Mouse (Mus musculus): Measurements from ENCODE around the gene Hmx2.

Gene Hmx2

DNA sequence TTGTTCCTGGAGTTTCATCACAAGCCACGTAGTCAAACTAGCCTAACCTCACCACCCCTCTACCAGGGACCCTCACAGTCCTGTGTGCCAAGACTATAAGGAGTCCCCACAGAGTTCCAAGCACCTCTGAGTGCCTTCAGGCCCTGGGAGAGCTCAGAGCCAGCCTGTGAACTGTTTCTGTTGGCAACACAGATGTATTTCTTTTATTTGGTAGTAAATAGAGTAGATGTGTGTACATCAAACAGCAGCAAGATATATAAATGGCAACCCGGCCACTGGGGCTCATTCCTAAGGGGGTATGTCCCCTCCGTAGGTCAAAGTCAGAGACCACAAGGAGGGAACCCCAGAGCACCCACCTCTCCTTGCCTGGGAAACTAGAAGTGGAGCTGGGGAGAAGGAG is at the start of gene Hmx2:
TSS of gene Hmx2 (plus strand) at position 301 of the 400 bp plus-strand sequence.
- in situ Hi-C loops (cut with MboI; ENCODE audit: low pct_unique_long_range_greater_than_20kb in 1 of 2, low sequenced_read_pairs in 2 of 2, unreplicated experiment in 1 of 2), result no loop called here

GRCm38 (mm10) chr7:131503739-131504138 is 44.8 kb upstream of the Hmx2 start:
- in situ Hi-C loops (cut with MboI; ENCODE audit: low pct_unique_long_range_greater_than_20kb in 1 of 2, low sequenced_read_pairs in 2 of 2, unreplicated experiment in 1 of 2), result no loop called here

- in situ Hi-C loops (cut with MboI; ENCODE audit: low pct_unique_long_range_greater_than_20kb in 1 of 2, low sequenced_read_pairs in 2 of 2, unreplicated experiment in 1 of 2), result loop anchor here in 1 of 2 experiments (10.0 kb wide), 1 partner anchor 345 kb away; no protein-coding TSS in a partner anchor
Measured at GRCm38 (mm10) chr7:131539979-131540378, 8.6 kb upstream of the Hmx2 start.

DNA sequence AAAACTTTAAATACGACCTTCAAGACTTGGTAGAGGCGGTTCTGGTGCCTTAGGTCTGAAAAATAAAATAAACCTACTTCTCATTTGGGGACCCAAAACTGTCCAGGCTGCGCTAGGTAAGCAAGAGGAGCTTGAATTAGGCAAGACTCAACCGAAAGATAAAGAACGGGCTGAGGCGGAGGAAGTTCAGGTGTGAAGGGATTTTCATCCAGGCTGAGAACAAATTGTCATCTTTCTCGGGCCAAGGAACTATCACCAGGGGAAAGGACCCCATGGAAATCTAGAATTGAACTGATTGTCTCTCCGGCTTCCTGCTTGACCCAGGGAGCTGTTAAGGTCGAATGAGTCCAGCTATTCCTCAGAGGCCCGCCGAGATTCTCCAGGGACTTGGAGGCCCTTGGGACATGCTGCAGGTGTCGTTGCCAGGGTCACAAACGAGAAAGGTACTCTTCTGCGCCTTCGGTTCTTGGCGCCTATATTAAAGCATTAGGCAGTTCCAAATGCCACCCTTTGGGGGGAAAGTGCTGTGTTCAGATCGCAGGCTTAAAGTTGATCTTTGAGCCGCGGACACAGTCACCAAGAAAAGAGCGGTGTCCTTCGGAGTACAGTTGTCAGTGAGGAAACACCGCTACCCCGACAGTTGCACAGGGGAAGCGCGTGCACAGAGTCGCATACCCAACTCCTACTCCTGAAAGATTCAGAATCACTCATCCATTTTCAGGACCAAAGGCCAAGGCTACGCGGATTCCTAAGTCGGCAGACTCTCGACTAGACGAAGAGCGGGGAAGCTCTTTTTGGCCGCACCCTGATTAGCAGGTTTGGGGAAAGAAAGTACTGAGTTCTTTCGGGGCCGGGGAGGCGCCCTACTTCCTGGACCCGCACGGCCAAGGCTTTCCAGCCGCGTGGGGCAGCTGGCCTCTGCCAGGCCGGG is 7.1 kb upstream of the Hmx2 start:
- in situ Hi-C loops (cut with MboI; ENCODE audit: low pct_unique_long_range_greater_than_20kb in 1 of 2, low sequenced_read_pairs in 2 of 2, unreplicated experiment in 1 of 2), result no loop called here

DNA sequence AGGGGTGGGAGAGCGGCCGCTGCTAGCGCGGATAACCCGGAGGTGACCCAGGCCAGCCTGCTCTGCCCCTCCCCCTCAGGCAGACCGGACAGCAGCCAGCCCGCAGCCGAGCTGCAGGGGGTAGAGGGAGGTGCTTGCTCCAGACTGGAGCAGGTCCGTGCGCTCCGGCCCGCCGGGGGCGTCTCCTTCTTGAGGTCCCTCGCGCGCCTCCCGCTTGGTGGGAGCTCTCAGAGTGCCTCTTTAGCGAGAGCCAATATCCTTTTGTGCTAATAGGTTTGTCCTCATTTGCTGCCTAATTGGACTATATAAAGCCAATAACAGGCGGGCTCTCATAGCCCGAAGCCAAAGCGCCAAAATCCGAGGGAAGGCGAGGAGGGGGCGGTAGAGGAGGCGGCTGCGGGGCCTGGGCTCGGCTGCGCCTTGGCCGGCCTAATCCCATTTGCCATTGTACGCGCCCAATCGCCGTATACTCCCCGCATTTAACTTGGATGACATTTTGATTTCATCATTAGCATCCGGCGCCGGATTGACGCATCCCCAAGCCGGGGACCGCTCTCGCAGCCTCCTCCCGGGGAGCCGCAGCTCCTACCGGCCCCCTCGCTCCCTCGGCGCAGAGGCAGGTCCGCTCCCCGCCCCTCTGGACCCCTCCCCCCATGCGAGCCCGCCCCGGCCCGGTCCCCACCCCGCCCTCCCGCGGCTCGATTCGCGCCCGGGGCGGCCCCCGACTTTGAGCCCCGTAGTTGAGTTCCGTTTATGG is 6.3 kb upstream of the Hmx2 start, which contains the start of gene Hmx3:
TSS of gene Hmx3 (plus strand) at position 753 of the 757 bp plus-strand sequence.
- in situ Hi-C loops (cut with MboI; ENCODE audit: low pct_unique_long_range_greater_than_20kb in 1 of 2, low sequenced_read_pairs in 2 of 2, unreplicated experiment in 1 of 2), result no loop called here

GRCm38 (mm10) chr7:131542872-131543622 is 5.5 kb upstream of the Hmx2 start:
- in situ Hi-C loops (cut with MboI; ENCODE audit: low pct_unique_long_range_greater_than_20kb in 1 of 2, low sequenced_read_pairs in 2 of 2, unreplicated experiment in 1 of 2), result no loop called here

DNA sequence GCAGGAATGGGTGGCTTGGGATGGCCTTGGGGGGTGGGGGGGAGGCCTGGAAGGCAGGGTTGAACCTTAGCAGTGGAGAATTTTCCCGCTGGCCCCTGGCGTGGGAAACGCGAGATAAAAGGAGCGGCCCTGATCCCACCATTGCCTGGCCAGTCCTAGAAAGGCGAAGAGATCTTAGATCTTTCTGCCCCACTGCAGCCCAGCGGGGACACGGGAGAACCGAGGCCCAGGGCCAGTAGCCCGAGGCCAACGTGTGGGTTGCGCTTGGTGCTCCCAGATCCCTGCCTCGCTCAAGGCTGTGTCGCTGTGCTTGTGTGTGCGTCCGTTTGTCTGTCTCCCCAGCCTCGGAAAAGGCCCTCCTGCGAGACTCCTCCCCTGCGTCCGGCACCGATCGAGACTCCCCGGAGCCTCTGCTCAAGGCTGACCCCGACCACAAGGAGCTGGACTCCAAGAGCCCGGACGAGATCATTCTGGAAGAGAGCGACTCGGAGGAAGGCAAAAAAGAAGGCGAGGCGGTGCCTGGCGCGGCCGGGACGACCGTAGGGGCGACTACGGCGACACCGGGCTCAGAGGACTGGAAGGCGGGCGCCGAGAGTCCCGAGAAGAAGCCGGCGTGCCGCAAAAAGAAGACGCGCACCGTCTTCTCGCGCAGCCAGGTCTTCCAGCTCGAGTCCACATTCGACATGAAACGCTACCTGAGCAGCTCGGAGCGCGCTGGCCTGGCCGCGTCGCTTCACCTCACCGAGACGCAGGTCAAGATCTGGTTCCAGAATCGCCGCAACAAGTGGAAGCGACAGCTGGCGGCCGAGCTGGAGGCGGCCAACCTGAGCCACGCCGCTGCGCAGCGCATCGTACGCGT is 4.7 kb upstream of the Hmx2 start:
- in situ Hi-C loops (cut with MboI; ENCODE audit: low pct_unique_long_range_greater_than_20kb in 1 of 2, low sequenced_read_pairs in 2 of 2, unreplicated experiment in 1 of 2), result no loop called here

- in situ Hi-C loops (cut with MboI; ENCODE audit: low pct_unique_long_range_greater_than_20kb in 1 of 2, low sequenced_read_pairs in 2 of 2, unreplicated experiment in 1 of 2), result no loop called here
Measured at GRCm38 (mm10) chr7:131544871-131545270, 3.7 kb upstream of the Hmx2 start.

DNA sequence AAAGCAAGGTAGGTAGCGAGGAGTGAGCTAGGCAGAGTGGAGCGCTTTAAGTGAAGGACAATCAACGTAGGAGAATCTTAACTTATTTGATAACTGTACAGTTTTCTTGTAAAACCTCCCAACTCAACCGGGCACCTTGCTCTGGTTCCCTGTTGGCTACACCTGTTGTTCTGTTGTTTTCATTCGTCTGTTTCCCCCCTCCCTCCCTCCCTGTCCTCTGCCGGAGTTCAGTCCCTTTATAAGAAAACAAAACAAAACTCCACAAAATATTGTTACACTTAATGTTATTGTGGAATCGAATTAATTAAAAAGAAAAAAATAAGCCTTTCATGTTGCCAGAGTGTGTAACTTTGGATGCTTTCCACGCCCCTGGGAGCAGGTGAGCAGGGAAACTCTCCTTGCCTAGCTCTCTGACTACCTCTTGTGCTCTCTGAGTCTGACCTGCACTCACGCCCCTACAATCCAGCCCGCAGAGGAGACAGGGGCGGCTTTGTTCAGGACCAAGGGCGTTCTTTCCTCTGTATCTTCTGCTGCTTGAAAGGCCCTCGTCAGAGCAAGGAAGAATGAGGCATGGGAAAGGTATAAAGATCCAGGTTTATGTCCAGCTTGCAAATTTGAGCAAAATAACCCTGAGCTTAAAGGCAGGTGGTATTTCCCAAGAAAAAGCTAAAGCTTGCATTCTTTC is 2.7 kb upstream of the Hmx2 start:
- in situ Hi-C loops (cut with MboI; ENCODE audit: low pct_unique_long_range_greater_than_20kb in 1 of 2, low sequenced_read_pairs in 2 of 2, unreplicated experiment in 1 of 2), result no loop called here

DNA sequence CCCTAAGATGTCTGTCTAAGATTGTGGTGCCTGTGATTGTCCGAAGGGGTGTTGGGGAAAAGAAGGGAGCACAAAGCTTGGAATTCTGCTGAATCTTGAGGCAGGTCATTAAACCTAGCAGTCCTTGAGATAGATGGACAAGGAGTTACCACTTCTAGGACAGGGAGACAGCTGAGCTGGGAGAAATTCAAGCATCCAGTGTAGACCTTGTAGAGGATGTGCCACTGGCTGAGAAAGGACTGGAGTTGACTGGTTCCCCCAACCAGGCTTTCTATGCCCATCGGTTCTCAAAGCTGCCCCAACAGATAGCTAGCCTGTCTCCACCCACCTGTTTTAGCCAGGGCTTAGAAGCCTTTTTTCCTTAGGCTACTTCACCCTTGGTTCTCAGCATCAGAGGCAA is 2.1 kb upstream of the Hmx2 start:
- in situ Hi-C loops (cut with MboI; ENCODE audit: low pct_unique_long_range_greater_than_20kb in 1 of 2, low sequenced_read_pairs in 2 of 2, unreplicated experiment in 1 of 2), result no loop called here

DNA sequence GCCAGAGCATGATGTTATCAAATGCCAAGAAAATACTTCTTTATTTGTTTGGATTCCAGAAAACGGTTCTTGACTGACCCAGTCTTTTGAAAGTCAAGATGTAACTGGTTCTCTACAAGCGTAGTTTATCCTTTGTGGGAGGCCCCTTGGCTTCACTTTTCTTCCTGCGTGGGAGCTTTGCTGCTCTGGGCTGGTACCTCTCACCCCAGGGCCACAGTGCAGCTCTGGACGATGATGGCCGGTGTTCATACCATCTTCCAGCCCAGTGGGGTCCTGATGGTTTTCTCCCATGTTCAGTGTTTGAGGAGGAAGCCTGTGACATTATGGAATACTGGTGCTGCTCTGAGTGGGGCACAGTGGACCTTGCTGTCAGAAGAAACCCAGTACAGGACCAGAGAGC is 1.1 kb upstream of the Hmx2 start:
- in situ Hi-C loops (cut with MboI; ENCODE audit: low pct_unique_long_range_greater_than_20kb in 1 of 2, low sequenced_read_pairs in 2 of 2, unreplicated experiment in 1 of 2), result no loop called here

DNA sequence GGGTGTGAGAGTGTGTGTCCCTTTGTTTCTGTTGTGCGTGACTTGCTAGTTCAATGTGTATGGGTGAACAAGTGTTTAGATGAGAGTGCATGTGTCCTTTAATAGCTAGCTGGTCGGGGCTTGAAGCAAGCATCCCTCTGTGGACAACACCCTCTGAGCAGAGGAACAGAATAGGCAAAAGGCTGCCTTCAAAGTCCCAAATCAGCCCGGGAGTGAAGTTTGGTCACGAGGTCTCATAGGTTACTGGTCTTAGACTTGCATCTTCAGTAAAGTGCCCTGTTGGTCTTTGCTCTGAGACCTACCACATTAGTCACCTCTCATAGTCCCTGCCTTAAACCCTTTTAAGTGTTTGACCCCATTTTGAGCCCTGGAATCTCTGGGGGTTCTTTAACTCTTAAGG is 2.9 kb downstream of the Hmx2 start:
- in situ Hi-C loops (cut with MboI; ENCODE audit: low pct_unique_long_range_greater_than_20kb in 1 of 2, low sequenced_read_pairs in 2 of 2, unreplicated experiment in 1 of 2), result loop anchor here in 1 of 2 experiments (10.0 kb wide), 1 partner anchor 1053 kb away; no protein-coding TSS in a partner anchor

GRCm38 (mm10) chr7:131551931-131552741 is 3.6 kb downstream of the Hmx2 start:
- in situ Hi-C loops (cut with MboI; ENCODE audit: low pct_unique_long_range_greater_than_20kb in 1 of 2, low sequenced_read_pairs in 2 of 2, unreplicated experiment in 1 of 2), result loop anchor here in 1 of 2 experiments (10.0 kb wide), 1 partner anchor 1053 kb away; no protein-coding TSS in a partner anchor

- in situ Hi-C loops (cut with MboI; ENCODE audit: low pct_unique_long_range_greater_than_20kb in 1 of 2, low sequenced_read_pairs in 2 of 2, unreplicated experiment in 1 of 2), result loop anchor here in 1 of 2 experiments (10.0 kb wide), 1 partner anchor 1052 kb away; no protein-coding TSS in a partner anchor
Measured at GRCm38 (mm10) chr7:131552781-131553180, 4.2 kb downstream of the Hmx2 start.

DNA sequence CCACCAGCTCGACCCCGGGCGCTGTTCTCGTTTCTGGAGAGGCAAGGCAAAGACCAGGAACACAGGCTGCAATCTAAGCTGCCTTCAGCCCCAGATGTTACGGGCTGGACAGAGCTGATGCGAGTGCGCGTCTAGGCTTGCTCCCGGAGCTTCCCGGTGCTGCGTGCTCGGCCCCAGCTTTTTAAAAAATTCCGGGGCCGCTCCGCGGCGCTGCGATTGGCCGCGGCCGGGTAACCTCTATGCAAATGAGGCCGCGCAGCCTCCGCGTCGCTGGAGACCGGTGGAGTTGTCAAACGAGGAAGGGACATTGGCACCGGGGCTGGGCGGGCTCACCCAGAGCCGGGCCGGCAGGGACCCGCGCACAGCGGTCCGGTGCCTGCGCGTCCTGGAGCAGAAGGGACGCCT is 5.2 kb downstream of the Hmx2 start:
- in situ Hi-C loops (cut with MboI; ENCODE audit: low pct_unique_long_range_greater_than_20kb in 1 of 2, low sequenced_read_pairs in 2 of 2, unreplicated experiment in 1 of 2), result loop anchor here in 1 of 2 experiments (10.0 kb wide), 1 partner anchor 1051 kb away; no protein-coding TSS in a partner anchor

Data from mouse embryonic stem cell (cell line).